Mouse (Mus musculus) midbrain, postnatal 0 days (tissue): ENCODE data around the gene Tcta. TPM values are rescaled to one million over a fixed set of nuclear protein-coding genes. Genes with fewer than 3 reads are reported as not detected.

Source experiments
- ATAC-seq: fragments of 200-750 bp; cut with Nextera tagmentation; 2 replicates; pipeline ENCODE4 v1.8.0; 2017; ENCODE audit warnings: moderate number of reproducible peaks, mild to moderate bottlenecking, moderate TSS enrichment, moderate library complexity; ENCODE audit not compliant: low FRiP score
- DNase-seq: peaks from one replicate; pipeline ENCODE4 v3.0.0-alpha.2; 2015; ENCODE audit warnings: low spot score
- H3K27ac ChIP-seq: fragments of 300-500 bp; sonication (generic); 2 replicates; pipeline ENCODE4 v1.5.1; 2014; ENCODE audit warnings: low read depth, mild to moderate bottlenecking, low read length, mixed read lengths
- H3K27me3 ChIP-seq: fragments of 300-500 bp; sonication (generic); 2 replicates; pipeline ENCODE4 v1.6.1; 2014; ENCODE audit warnings: low read length, control low read depth, mixed read lengths; ENCODE audit not compliant: insufficient read depth
- H3K36me3 ChIP-seq: fragments of 300-500 bp; sonication (generic); 2 replicates; pipeline ENCODE4 v1.6.1; 2014; ENCODE audit warnings: low read length, control low read depth, mixed read lengths; ENCODE audit not compliant: insufficient read depth
- H3K4me1 ChIP-seq: fragments of 300-500 bp; sonication (generic); 2 replicates; pipeline ENCODE4 v1.6.1; 2014; ENCODE audit warnings: mild to moderate bottlenecking, control low read depth, antibody characterized with exemption, low read length, mixed read lengths; ENCODE audit not compliant: insufficient read depth
- H3K4me2 ChIP-seq: fragments of 300-500 bp; sonication (generic); 2 replicates; pipeline ENCODE4 v1.6.1; 2014; ENCODE audit warnings: low read depth, mild to moderate bottlenecking, low read length, mixed read lengths; ENCODE audit not compliant: poor library complexity, severe bottlenecking
- H3K4me3 ChIP-seq: fragments of 300-500 bp; sonication (generic); 2 replicates; pipeline ENCODE4 v1.5.1; 2014; ENCODE audit warnings: low read depth, mild to moderate bottlenecking, low read length, moderate library complexity
- H3K9ac ChIP-seq: fragments of 300-500 bp; sonication (generic); replicated peaks from 2 replicates; pipeline ENCODE4 v1.6.1; 2014; ENCODE audit warnings: mild to moderate bottlenecking, low read length, moderate library complexity, mixed read lengths; ENCODE audit not compliant: poor library complexity, severe bottlenecking
- H3K9me3 ChIP-seq: fragments of 300-500 bp; sonication (generic); 2 replicates; pipeline ENCODE4 v1.6.1; 2016; ENCODE audit warnings: low read length, control low read depth
- CTCF ChIP-seq: IDR thresholded peaks from 2 replicates; pipeline ENCODE4 v1.5.1; 2016; ENCODE audit warnings: antibody characterized with exemption, mild to moderate bottlenecking
- WGBS: fragments of 180-500 bp; shearing (Covaris S2); extraction: QIAGEN DNeasy Blood & Tissue Kit; methylation state at CpG from one replicate; pipeline ENCODE4 v1.1.7; 2014; 5-methylcytosine and 5-hydroxymethylcytosine counted together
- polyA plus RNA-seq: library from polyadenylated mRNA; unstranded; fragments of >200 nt; fragmentation: Nextera tagmentation; extraction: Ambion mirVana; gene quantifications from 2 replicates; pipeline ENCODE4 v1.2.1, GENCODE M21; 2015
- total RNA-seq: library from RNA; depleted of rRNA; stranded (reverse); fragments of >200 nt; gene quantifications from 2 replicates; pipeline ENCODE4 v1.2.3, GENCODE M21; 2014

Tcta gene
- total and polyA plus RNA-seq, 2 experiments from 2014 or later = 61.2 to 76.3 TPM

DNA sequence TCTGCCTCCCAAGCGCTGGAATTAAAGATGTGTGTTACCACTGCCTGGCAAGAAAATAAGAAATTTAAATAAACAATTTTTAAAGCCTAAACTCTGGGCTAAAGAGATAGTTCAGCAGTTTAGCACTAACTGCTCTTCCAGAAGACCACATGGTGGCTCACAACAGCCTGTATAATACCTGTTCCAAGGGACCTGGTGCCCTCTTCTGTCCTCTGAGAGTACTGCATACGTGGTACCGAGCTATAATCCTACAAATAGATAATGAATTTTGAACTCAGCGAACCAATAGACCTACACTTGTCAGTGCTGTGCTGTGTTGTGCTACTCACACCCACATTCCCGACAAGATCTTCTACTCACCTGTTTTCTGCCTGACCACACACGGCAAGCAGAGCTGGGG lies 21.6 kb downstream of the Tcta start:
- TF ChIP-seq CTCF = peak; percentile 92
- H3K36me3 ChIP-seq = no peaks in the 10 kb centered on the region
- no peaks in the 10 kb centered on the region for H3K9me3 ChIP-seq
- H3K9ac ChIP-seq = no peak overlapping the region
- H3K27ac ChIP-seq = no peak overlapping the region
- ATAC-seq (peak; percentile 52; the same call in 1 of the 2 replicates), DNase-seq (peak; percentile 86)
- H3K4me3 ChIP-seq = no peak overlapping the region
- WGBS = 12% methylated on average over 6 of the region's 6 CpGs
- no peaks in the 10 kb centered on the region for H3K27me3 ChIP-seq
- no peaks in the 10 kb centered on the region for H3K4me1 ChIP-seq
- H3K4me2 ChIP-seq = no peak overlapping the region

DNA sequence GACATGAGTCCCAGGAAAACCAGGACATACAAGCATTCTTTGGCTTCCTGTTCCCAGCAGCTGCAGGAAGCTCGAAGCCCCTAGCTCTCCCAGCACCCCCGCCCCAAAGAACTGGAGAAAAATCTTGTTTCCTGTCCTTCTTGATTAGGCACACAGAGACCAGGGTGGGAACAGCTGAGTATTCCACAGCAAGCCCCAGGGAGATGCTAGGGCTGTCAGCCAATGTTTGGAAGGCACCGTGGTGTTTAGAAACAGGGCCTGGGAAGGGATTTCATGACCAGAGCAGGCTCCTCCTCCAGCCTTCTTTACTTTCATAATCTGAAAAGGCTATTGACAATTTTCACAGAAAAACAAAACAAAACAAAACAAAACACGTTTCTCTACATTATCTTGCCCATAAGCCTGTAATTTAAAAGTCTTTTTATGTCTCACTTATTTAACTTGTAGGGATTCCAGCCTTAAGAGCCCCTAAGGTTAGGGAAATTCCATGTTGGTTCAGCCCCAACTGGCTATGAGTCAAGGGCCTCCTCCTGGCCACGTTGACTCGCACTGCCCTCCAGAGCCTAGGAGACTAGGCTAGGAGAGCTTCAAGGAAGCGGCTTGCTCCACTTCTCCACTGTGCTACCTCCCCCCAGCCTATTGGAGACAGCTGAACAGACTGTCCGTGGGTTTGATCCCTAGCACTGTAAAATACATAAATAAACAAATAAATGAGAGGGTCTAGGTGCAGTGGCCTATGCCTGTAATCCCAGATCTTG lies 25.7 kb downstream of the Tcta start:
- no peaks in the 10 kb centered on the region for H3K9me3 ChIP-seq
- H3K4me3 ChIP-seq = no peak overlapping the region
- no peak overlapping the region for H3K9ac ChIP-seq
- H3K27ac ChIP-seq = 0 out of 2 replicates have a peak overlapping the region, but pooled peaks have one; percentile 20
- TF ChIP-seq CTCF = no peak
- no peaks in the 10 kb centered on the region for H3K4me1 ChIP-seq
- peak; percentile 66 for DNase-seq
- no peak for ATAC-seq
- no peaks in the 10 kb centered on the region for H3K36me3 ChIP-seq
- H3K27me3 ChIP-seq = no peaks in the 10 kb centered on the region
- no peak overlapping the region for H3K4me2 ChIP-seq
- 38% methylated on average over 8 of the region's 8 CpGs for WGBS

DNA sequence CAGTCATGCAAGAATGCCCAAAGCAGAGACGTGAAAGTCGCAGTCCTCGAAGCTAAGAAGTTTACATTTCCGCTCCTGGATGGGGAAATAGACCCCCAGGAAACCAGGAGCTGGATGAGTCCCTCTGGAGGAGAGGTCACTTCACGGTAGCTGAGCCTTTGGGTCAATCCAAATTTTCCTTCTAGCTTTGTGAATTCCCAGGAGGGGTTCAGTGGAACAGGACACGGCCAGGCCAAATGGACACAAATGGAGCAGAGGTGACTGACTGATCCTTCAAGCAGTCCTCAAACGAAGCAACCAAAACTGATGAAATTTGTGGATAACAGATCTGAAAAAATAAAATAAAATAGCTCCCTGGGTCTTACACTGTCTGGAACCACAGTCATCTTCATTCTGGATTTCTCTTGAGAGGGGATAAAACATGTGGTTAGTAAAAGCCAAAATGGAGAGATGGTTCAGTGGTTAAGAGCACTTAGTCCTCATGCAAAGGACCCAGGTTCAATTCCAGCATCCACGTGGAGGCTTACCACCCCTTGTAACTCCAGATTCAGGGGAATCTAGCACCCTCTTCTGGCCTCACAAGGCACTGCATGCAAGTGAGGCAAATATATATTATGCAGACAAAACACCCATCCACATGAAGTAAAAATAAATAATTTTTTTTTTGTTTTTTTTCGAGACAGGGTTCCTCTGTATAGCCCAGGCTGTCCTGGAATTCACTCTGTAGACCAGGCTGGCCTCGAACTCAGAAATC lies 27.1 kb downstream of the Tcta start:
- H3K27ac ChIP-seq = no peak overlapping the region
- no peaks in the 10 kb centered on the region for H3K27me3 ChIP-seq
- no peak overlapping the region for H3K9ac ChIP-seq
- no peak overlapping the region for H3K4me3 ChIP-seq
- 60% methylated on average over 10 of the region's 10 CpGs for WGBS
- no peak overlapping the region for H3K4me2 ChIP-seq
- no peak for ATAC-seq
- peak; percentile 58 for TF ChIP-seq CTCF
- DNase-seq = no peak
- H3K4me1 ChIP-seq = no peaks in the 10 kb centered on the region
- no peaks in the 10 kb centered on the region for H3K9me3 ChIP-seq
- no peaks in the 10 kb centered on the region for H3K36me3 ChIP-seq

- Histone ChIP-seq H3K36me3 (no peaks in the 10 kb centered on the region), H3K4me1 (no peaks in the 10 kb centered on the region), H3K4me3 (no peak overlapping the region), H3K9me3 (no peaks in the 10 kb centered on the region), H3K27ac (no peak overlapping the region), H3K9ac (no peak overlapping the region), H3K4me2 (no peak overlapping the region), H3K27me3 (no peaks in the 10 kb centered on the region)
- WGBS = 71% methylated on average over 6 of the region's 6 CpGs
- DNase-seq = no peak
- ATAC-seq = no peak
- TF ChIP-seq CTCF = no peak
These were observed 30.7 kb downstream of the Tcta start for GRCm38 (mm10) chr9:108275331-108275659.

GRCm38 (mm10) chr9:108274476-108275330 lies 31.3 kb downstream of the Tcta start:
- Histone ChIP-seq H3K4me3 (no peak overlapping the region), H3K9me3 (no peaks in the 10 kb centered on the region), H3K4me1 (no peaks in the 10 kb centered on the region), H3K27me3 (no peaks in the 10 kb centered on the region), H3K4me2 (no peak overlapping the region), H3K27ac (no peak overlapping the region), H3K9ac (no peak overlapping the region), H3K36me3 (no peaks in the 10 kb centered on the region)
- WGBS = 70% methylated on average over 5 of the region's 5 CpGs
- TF ChIP-seq CTCF = no peak
- no peak for ATAC-seq
- no peak for DNase-seq
